Mouse (Mus musculus): ENCODE measurements around the gene Atp1b2. TPM values are rescaled to one million over a fixed set of nuclear protein-coding genes. Genes with fewer than 3 reads are reported as not detected.

Gene Atp1b2
- polyA plus RNA-seq (2014; fragmentation: Illumina TruSeq; extraction: RNeasy Lipid Tissue Mini Kit (QIAGEN cat#74804); ENCODE audit: insufficient read depth, low read depth, low replicate concordance), result 5.4 TPM

DNA sequence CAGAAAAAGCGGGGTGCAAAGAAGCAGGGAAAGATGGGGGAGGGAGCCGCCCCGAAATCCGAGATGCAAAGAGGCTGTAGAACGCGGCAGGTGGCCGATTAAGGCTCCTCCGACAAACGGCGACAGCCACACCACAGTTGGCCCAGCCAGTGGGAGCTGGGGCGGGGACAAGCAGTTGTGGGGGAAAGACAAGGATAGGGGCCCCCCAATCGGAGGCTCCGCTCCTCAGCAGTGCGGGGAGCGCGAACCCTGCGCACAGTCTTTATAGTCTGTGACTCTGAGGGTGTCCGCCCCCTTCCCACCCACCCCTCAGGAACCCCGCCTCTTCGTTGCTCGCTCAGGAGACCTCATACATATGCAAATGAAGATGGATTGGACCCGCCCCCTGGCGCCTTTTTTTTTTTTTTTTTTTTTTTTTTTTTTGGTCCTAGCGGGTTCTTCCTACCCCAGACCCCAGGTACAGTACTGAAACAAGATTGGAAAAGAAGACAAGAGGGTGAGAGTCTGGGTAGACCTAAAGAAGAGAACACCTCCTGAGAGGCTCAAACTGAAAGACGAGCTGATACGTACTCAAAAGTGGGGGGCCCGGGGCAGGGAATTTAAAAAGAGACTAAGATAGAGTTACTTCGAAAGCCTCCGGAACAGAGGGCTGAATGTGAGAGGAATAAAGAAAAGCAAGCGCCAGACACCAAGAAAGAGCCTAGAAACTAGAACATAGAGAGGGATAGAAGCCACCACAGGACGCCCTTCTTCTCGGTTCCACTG, at the start of gene Atp1b2:
Gene Atp1b2 (minus strand): TSS at position 217 of the 765 bp plus-strand sequence.

DNA sequence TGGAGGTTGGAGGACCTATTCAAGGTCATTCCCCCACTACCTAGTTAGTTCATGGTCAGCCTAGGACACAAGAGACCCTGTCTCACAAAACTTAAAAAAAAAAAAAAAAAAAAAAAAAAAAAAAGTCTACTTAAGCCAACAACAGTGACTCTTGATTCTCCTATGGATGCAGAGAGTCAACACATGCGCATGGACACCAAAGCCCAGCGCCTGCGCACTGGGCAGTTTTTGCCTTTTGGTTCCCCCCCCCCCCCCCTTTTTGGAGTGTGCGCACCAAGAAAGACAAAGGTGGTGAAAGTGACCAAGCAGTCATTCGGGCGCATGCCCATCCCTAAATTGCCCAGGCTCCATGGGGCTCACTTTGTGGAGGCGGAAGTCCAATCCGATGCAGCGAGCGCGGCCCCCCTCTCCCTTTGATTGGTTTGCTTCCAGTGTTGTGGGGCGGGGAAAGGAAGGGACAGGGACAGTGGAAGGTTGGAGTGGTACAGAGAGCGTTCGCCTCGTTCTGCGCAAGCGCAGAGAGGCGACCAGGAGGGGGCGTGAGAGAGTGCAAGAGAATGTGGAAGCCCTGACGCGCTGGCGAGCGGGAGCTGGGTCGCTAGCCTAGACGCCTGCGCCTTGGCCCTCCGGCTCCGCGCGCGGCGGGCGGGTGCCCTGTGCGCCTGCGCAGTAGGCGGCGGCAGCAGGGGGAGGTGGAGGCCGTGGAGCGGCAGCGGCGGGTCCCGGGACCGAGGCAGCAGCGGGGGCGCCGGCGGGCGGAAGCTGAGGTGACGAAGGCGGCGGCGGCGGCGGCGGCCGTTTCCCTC, 26.7 kb upstream of the Atp1b2 start, which contains the start of gene Fxr2:
Gene Fxr2 (plus strand): TSS at position 707 of the 806 bp plus-strand sequence.

DNA sequence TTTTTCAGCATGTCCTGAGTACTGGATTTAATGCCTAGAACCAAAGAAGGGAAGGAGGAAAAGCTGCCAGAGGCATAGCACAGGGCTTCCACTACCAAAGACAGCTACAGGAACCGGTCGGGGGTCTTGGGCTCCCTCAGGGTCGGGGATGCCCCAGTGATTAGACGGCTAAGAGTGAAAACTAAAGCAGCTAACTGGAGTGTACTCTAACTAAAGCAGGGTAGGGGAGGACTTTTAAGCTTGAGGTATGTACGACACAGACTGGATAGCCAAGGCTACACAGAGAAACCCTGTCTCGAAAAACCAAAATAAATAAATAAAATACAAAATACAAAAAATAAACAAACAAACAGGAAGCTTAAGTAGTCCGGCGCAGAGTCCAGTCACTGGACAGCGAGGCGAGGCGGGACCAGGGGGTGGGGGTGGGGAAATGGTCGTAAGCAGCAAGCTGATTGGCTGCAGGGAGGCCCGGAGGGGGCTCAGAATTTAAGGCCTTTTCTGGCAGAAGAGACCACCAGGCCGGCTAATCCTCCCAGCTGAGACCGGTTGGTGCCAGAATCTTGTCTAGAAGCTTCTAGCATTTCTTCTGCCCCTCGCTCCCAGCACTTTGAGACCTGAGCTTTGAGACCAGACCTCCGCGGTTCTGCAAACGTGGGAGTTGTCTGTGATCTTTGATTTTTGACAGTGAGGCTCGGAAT, 16.0 kb upstream of the Atp1b2 start, which contains the start of gene Sat2:
Gene Sat2 (plus strand): TSS at position 454 of the 698 bp plus-strand sequence.

DNA sequence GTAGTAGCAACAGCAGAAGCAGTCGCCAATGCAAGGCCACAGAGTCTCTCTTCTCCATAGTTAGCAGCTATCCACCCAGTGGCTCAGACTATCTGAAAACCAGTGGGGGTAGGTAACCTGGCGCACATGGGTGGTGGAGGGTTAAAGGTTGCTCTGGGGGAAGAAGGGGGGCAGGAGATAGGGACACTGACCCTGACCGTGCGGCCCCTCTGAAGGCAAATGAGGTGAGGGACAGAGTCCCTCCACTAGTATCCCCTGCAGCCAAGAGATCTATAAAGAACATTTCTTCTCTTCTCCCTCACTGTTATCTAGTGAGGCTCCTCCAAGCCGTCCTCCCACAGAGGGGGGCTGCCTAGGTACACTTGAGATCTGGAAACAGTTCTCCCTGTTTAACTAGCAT, 12.1 kb upstream of the Atp1b2 start, which contains the start of gene Shbg:
Gene Shbg (minus strand): TSS at position 101 of the 400 bp plus-strand sequence.

DNA sequence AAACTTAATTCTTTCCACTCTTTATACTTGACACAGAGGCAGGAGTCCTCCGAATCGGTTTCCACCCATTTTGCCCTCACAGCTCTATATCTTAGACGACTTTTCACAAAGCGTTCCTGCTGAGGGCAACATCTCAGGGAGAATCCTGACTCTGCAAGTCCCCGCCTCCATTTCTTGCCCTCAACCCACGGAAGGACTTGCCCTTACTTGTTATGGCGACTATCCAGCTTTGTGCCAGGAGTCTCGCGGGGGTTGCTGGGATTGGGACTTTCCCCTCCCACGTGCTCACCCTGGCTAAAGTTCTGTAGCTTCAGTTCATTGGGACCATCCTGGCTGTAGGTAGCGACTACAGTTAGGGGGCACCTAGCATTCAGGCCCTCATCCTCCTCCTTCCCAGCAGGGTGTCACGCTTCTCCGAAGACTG, 25.6 kb downstream of the Atp1b2 start, which contains the start of the genes Wrap53 and Trp53:
Gene Wrap53 (minus strand): TSS at position 165 of the 424 bp plus-strand sequence.
Gene Trp53 (plus strand): TSS at position 269 of the 424 bp plus-strand sequence.

DNA sequence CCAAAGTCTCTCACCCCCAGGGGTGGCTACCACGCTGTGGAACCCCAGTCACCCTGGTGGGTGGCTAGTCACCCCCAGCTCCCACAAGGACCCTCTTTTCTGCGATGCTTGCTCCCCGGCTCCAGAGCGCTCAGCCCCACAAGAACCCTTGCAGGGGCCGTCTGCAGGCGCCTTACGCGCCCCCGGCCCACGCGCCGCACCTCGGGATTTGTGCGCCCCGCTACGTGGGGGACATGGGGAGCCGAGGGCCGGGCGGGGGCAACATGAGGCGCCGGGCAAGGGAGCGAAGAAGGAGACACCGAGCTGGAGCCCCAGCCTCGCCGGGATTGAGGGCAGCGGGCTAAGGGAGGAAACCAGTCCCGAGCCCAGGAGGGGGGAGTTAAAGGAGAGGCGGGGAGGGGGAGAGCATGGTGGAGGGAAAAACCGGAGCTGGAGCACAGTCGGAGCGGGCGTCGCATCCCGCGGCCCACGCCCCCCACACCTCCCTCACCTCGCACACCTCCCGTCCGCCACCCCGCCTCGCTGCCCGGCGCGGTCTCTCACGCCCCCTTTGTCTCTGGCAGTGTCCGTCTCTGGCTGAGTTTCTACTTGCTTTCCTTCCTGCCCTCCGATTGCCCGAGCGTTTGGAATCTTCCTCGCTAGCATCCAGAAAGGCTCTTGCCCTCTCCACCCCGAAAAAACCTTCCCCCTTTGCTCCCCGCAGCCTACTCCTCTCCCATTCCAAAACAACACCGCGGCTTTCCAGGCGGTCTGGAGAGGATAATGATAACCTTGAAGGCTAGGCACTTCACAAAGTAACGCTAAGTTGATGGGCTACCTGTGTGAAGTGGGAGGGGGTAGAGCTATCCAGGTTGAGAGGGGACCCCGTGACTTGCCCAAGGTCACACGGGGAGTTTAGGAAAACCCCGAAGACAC, 45.6 kb downstream of the Atp1b2 start, which contains the start of gene Efnb3:
Gene Efnb3 (minus strand): TSS at position 355 of the 915 bp plus-strand sequence.

Other genes starting within 250 kb of the Atp1b2 start
- gene Chd3, start 236.5 kb downstream of the Atp1b2 start, polyA plus RNA-seq (2014; fragmentation: Illumina TruSeq; extraction: RNeasy Lipid Tissue Mini Kit (QIAGEN cat#74804); ENCODE audit: insufficient read depth, low read depth, low replicate concordance), result 45.8 TPM
- 125 TPM for gene Naa38, start 210.5 kb downstream of the Atp1b2 start, polyA plus RNA-seq (2014; fragmentation: Illumina TruSeq; extraction: RNeasy Lipid Tissue Mini Kit (QIAGEN cat#74804); ENCODE audit: insufficient read depth, low read depth, low replicate concordance)
- gene Cyb5d1, start 210.3 kb downstream of the Atp1b2 start, polyA plus RNA-seq (2014; fragmentation: Illumina TruSeq; extraction: RNeasy Lipid Tissue Mini Kit (QIAGEN cat#74804); ENCODE audit: insufficient read depth, low read depth, low replicate concordance), result 11.8 TPM
- gene Tmem88, start 207.7 kb downstream of the Atp1b2 start, polyA plus RNA-seq (2014; fragmentation: Illumina TruSeq; extraction: RNeasy Lipid Tissue Mini Kit (QIAGEN cat#74804); ENCODE audit: insufficient read depth, low read depth, low replicate concordance), result 12.9 TPM
- 6.6 TPM for gene Kdm6b, start 192.3 kb downstream of the Atp1b2 start, polyA plus RNA-seq (2014; fragmentation: Illumina TruSeq; extraction: RNeasy Lipid Tissue Mini Kit (QIAGEN cat#74804); ENCODE audit: insufficient read depth, low read depth, low replicate concordance)
- 0.85 TPM for gene Dnah2, start 56.8 kb downstream of the Atp1b2 start, polyA plus RNA-seq (2014; fragmentation: Illumina TruSeq; extraction: RNeasy Lipid Tissue Mini Kit (QIAGEN cat#74804); ENCODE audit: insufficient read depth, low read depth, low replicate concordance)
- gene Efnb3, start 45.7 kb downstream of the Atp1b2 start, polyA plus RNA-seq (2014; fragmentation: Illumina TruSeq; extraction: RNeasy Lipid Tissue Mini Kit (QIAGEN cat#74804); ENCODE audit: insufficient read depth, low read depth, low replicate concordance), result 0.30 TPM
- 10.4 TPM for gene Wrap53, start 25.7 kb downstream of the Atp1b2 start, polyA plus RNA-seq (2014; fragmentation: Illumina TruSeq; extraction: RNeasy Lipid Tissue Mini Kit (QIAGEN cat#74804); ENCODE audit: insufficient read depth, low read depth, low replicate concordance)
- gene Trp53, start 25.6 kb downstream of the Atp1b2 start, polyA plus RNA-seq (2014; fragmentation: Illumina TruSeq; extraction: RNeasy Lipid Tissue Mini Kit (QIAGEN cat#74804); ENCODE audit: insufficient read depth, low read depth, low replicate concordance), result 26.0 TPM
- gene Shbg, start 12.0 kb upstream of the Atp1b2 start, polyA plus RNA-seq (2014; fragmentation: Illumina TruSeq; extraction: RNeasy Lipid Tissue Mini Kit (QIAGEN cat#74804); ENCODE audit: insufficient read depth, low read depth, low replicate concordance), result not detected
- 4.7 TPM for gene Sat2, start 16.1 kb upstream of the Atp1b2 start, polyA plus RNA-seq (2014; fragmentation: Illumina TruSeq; extraction: RNeasy Lipid Tissue Mini Kit (QIAGEN cat#74804); ENCODE audit: insufficient read depth, low read depth, low replicate concordance)
- 39.7 TPM for gene Fxr2, start 27.0 kb upstream of the Atp1b2 start, polyA plus RNA-seq (2014; fragmentation: Illumina TruSeq; extraction: RNeasy Lipid Tissue Mini Kit (QIAGEN cat#74804); ENCODE audit: insufficient read depth, low read depth, low replicate concordance)
- not detected for gene Sox15, start 49.4 kb upstream of the Atp1b2 start, polyA plus RNA-seq (2014; fragmentation: Illumina TruSeq; extraction: RNeasy Lipid Tissue Mini Kit (QIAGEN cat#74804); ENCODE audit: insufficient read depth, low read depth, low replicate concordance)
- gene Mpdu1, start 56.7 kb upstream of the Atp1b2 start, polyA plus RNA-seq (2014; fragmentation: Illumina TruSeq; extraction: RNeasy Lipid Tissue Mini Kit (QIAGEN cat#74804); ENCODE audit: insufficient read depth, low read depth, low replicate concordance), result 53.4 TPM
- gene Cd68, start 60.2 kb upstream of the Atp1b2 start, polyA plus RNA-seq (2014; fragmentation: Illumina TruSeq; extraction: RNeasy Lipid Tissue Mini Kit (QIAGEN cat#74804); ENCODE audit: insufficient read depth, low read depth, low replicate concordance), result 44.2 TPM
- gene Eif4a1, start 66.5 kb upstream of the Atp1b2 start, polyA plus RNA-seq (2014; fragmentation: Illumina TruSeq; extraction: RNeasy Lipid Tissue Mini Kit (QIAGEN cat#74804); ENCODE audit: insufficient read depth, low read depth, low replicate concordance), result 289 TPM
- 47.0 TPM for gene Senp3, start 76.1 kb upstream of the Atp1b2 start, polyA plus RNA-seq (2014; fragmentation: Illumina TruSeq; extraction: RNeasy Lipid Tissue Mini Kit (QIAGEN cat#74804); ENCODE audit: insufficient read depth, low read depth, low replicate concordance)
- gene Tnfsf13, start 79.8 kb upstream of the Atp1b2 start, polyA plus RNA-seq (2014; fragmentation: Illumina TruSeq; extraction: RNeasy Lipid Tissue Mini Kit (QIAGEN cat#74804); ENCODE audit: insufficient read depth, low read depth, low replicate concordance), result 23.3 TPM
- 48.4 TPM for gene Tnfsf12, start 89.9 kb upstream of the Atp1b2 start, polyA plus RNA-seq (2014; fragmentation: Illumina TruSeq; extraction: RNeasy Lipid Tissue Mini Kit (QIAGEN cat#74804); ENCODE audit: insufficient read depth, low read depth, low replicate concordance)
- 24.8 TPM for gene Tnfsfm13, start 90.2 kb upstream of the Atp1b2 start, polyA plus RNA-seq (2014; fragmentation: Illumina TruSeq; extraction: RNeasy Lipid Tissue Mini Kit (QIAGEN cat#74804); ENCODE audit: insufficient read depth, low read depth, low replicate concordance)
- 16.2 TPM for gene Polr2a, start 152.7 kb upstream of the Atp1b2 start, polyA plus RNA-seq (2014; fragmentation: Illumina TruSeq; extraction: RNeasy Lipid Tissue Mini Kit (QIAGEN cat#74804); ENCODE audit: insufficient read depth, low read depth, low replicate concordance)
- gene Slc35g3, start 156.0 kb upstream of the Atp1b2 start, polyA plus RNA-seq (2014; fragmentation: Illumina TruSeq; extraction: RNeasy Lipid Tissue Mini Kit (QIAGEN cat#74804); ENCODE audit: insufficient read depth, low read depth, low replicate concordance), result 0.85 TPM
- gene Zbtb4, start 160.0 kb upstream of the Atp1b2 start, polyA plus RNA-seq (2014; fragmentation: Illumina TruSeq; extraction: RNeasy Lipid Tissue Mini Kit (QIAGEN cat#74804); ENCODE audit: insufficient read depth, low read depth, low replicate concordance), result 25.6 TPM
- 10.1 TPM for gene Chrnb1, start 190.0 kb upstream of the Atp1b2 start, polyA plus RNA-seq (2014; fragmentation: Illumina TruSeq; extraction: RNeasy Lipid Tissue Mini Kit (QIAGEN cat#74804); ENCODE audit: insufficient read depth, low read depth, low replicate concordance)
- 3.4 TPM for gene Fgf11, start 195.9 kb upstream of the Atp1b2 start, polyA plus RNA-seq (2014; fragmentation: Illumina TruSeq; extraction: RNeasy Lipid Tissue Mini Kit (QIAGEN cat#74804); ENCODE audit: insufficient read depth, low read depth, low replicate concordance)
- gene Tmem102, start 199.7 kb upstream of the Atp1b2 start, polyA plus RNA-seq (2014; fragmentation: Illumina TruSeq; extraction: RNeasy Lipid Tissue Mini Kit (QIAGEN cat#74804); ENCODE audit: insufficient read depth, low read depth, low replicate concordance), result 4.9 TPM
- not detected for gene Gm39566, start 209.4 kb upstream of the Atp1b2 start, polyA plus RNA-seq (2014; fragmentation: Illumina TruSeq; extraction: RNeasy Lipid Tissue Mini Kit (QIAGEN cat#74804); ENCODE audit: insufficient read depth, low read depth, low replicate concordance)
- gene Spem2, start 212.5 kb upstream of the Atp1b2 start, polyA plus RNA-seq (2014; fragmentation: Illumina TruSeq; extraction: RNeasy Lipid Tissue Mini Kit (QIAGEN cat#74804); ENCODE audit: insufficient read depth, low read depth, low replicate concordance), result not detected
- not detected for gene Spem1, start 216.2 kb upstream of the Atp1b2 start, polyA plus RNA-seq (2014; fragmentation: Illumina TruSeq; extraction: RNeasy Lipid Tissue Mini Kit (QIAGEN cat#74804); ENCODE audit: insufficient read depth, low read depth, low replicate concordance)
- 5.3 TPM for gene Nlgn2, start 231.8 kb upstream of the Atp1b2 start, polyA plus RNA-seq (2014; fragmentation: Illumina TruSeq; extraction: RNeasy Lipid Tissue Mini Kit (QIAGEN cat#74804); ENCODE audit: insufficient read depth, low read depth, low replicate concordance)
- 375 TPM for gene Tmem256, start 232.6 kb upstream of the Atp1b2 start, polyA plus RNA-seq (2014; fragmentation: Illumina TruSeq; extraction: RNeasy Lipid Tissue Mini Kit (QIAGEN cat#74804); ENCODE audit: insufficient read depth, low read depth, low replicate concordance)
- gene Plscr3, start 240.4 kb upstream of the Atp1b2 start, polyA plus RNA-seq (2014; fragmentation: Illumina TruSeq; extraction: RNeasy Lipid Tissue Mini Kit (QIAGEN cat#74804); ENCODE audit: insufficient read depth, low read depth, low replicate concordance), result 65.1 TPM